Mouse (Mus musculus) C3H10T1/2 (cell line): ENCODE data around the gene Olfr1196. TPM values are rescaled to one million over a fixed set of nuclear protein-coding genes. Genes with fewer than 3 reads are reported as not detected.

Source experiments
- polyA plus RNA-seq, 2 experiments: library from polyadenylated mRNA; unstranded; fragments of >200 nt; fragmentation: generic; extraction: Trizol; gene quantifications; one replicate each; pipeline ENCODE4 v1.2.1; 2012; ENCODE audit warnings: missing spikeins in 2 of 2

The Olfr1196 gene
- not detected for polyA plus RNA-seq

DNA sequence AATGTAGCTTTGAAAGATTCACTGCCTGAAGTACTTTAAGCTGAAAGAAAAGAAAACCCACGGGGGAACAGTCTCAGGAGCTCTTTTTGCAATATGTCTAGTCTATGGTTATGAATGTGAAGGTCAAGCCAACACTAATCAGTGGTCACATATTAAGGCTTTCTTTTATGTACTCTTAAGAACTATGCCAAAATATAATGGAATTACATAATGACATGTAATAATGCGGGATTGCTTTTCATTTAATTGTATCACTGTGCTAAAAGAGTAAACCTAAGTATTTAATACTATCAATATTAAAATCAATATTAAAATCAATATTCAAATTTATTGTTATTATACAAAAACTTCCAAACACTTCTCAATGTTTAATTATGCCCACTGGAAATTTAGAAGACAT is at the start of gene Olfr1196:
Olfr1196 (minus strand) TSS at position 101 of the 400 bp plus-strand sequence.

DNA sequence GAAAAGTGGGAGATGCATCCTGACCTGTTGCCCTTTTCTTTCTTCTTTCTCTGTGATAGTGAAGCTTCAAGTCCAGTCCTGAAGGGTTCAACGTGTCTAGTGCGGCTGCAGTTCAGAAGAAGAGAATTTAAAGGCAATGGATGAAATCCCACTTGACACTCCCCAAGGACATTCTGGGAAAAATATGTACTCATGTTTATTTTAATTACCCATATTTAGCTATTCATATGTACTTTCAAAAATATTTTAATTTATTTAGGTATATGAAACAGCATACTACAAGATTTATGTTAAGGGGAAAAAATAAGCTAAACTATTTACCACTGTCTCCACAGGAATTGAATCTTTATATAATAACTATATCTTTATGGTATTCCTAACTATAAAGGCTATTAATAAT is 46.9 kb upstream of the Olfr1196 start, which contains the start of gene Olfr1198:
Olfr1198 (minus strand) TSS at position 101 of the 400 bp plus-strand sequence.

GRCm38 (mm10) chr2:88732266-88732665 is 27.9 kb upstream of the Olfr1196 start, which contains the start of gene Olfr1197:
TSS of gene Olfr1197 (minus strand) at chr2:88732366.

GRCm38 (mm10) chr2:88689087-88689486 is 15.3 kb downstream of the Olfr1196 start, which contains the start of gene Olfr1195:
TSS of gene Olfr1195 (minus strand) at chr2:88689187.

GRCm38 (mm10) chr2:88675328-88675727 is 29.1 kb downstream of the Olfr1196 start, which contains the start of gene Olfr1193:
TSS of gene Olfr1193 (plus strand) at chr2:88675628.

DNA sequence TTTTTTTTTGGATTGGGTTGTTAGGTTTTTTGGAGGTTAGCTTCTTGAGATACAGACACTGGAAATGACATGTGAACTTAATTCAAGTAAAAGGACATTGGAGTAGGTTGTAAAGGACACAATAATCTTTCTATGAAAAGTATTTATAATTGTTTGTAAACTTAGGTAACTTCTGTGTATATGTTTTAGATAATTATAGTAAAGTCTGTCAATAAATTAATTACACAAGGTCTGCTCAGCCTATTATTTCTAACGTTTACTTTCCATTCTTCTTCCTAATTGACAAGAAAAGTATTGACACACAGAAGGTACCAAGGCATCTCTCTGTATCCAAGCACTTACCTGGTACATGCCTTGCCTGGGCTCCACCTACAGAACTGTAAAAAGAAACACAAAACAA is 56.2 kb downstream of the Olfr1196 start, which contains the start of gene Olfr1192-ps1:
Olfr1192-ps1 (plus strand) TSS at position 301 of the 400 bp plus-strand sequence.

Other genes with a start within 250 kb of the Olfr1196 start
- not detected for gene Olfr1183, start 249.7 kb downstream of the Olfr1196 start, polyA plus RNA-seq
- not detected for gene Olfr1184, start 221.0 kb downstream of the Olfr1196 start, polyA plus RNA-seq
- gene Olfr1185-ps1, start 211.3 kb downstream of the Olfr1196 start, polyA plus RNA-seq, result not detected
- gene Olfr1186, start 186.0 kb downstream of the Olfr1196 start, polyA plus RNA-seq, result not detected
- not detected for gene Olfr1188, start 147.7 kb downstream of the Olfr1196 start, polyA plus RNA-seq
- not detected for gene Olfr1189, start 118.1 kb downstream of the Olfr1196 start, polyA plus RNA-seq
- gene Olfr1191-ps1, start 64.1 kb downstream of the Olfr1196 start, polyA plus RNA-seq, result not detected
- not detected for gene Olfr1192-ps1, start 56.1 kb downstream of the Olfr1196 start, polyA plus RNA-seq
- gene Olfr1193, start 29.0 kb downstream of the Olfr1196 start, polyA plus RNA-seq, result not detected
- gene Olfr1195, start 15.4 kb downstream of the Olfr1196 start, polyA plus RNA-seq, result not detected
- gene Olfr1197, start 27.8 kb upstream of the Olfr1196 start, polyA plus RNA-seq, result not detected
- not detected for gene Olfr1198, start 46.8 kb upstream of the Olfr1196 start, polyA plus RNA-seq
- gene Olfr1199, start 55.9 kb upstream of the Olfr1196 start, polyA plus RNA-seq, result not detected
- gene Olfr1200, start 65.9 kb upstream of the Olfr1196 start, polyA plus RNA-seq, result not detected
- gene Olfr1201, start 88.4 kb upstream of the Olfr1196 start, polyA plus RNA-seq, result not detected
- not detected for gene Olfr1202, start 109.9 kb upstream of the Olfr1196 start, polyA plus RNA-seq
- gene Olfr1205, start 125.1 kb upstream of the Olfr1196 start, polyA plus RNA-seq, result not detected
- not detected for gene Olfr1204, start 144.7 kb upstream of the Olfr1196 start, polyA plus RNA-seq
- gene Olfr1206, start 158.6 kb upstream of the Olfr1196 start, polyA plus RNA-seq, result not detected
- not detected for gene Olfr1208, start 197.7 kb upstream of the Olfr1196 start, polyA plus RNA-seq
- not detected for gene Olfr1209, start 210.6 kb upstream of the Olfr1196 start, polyA plus RNA-seq
- not detected for gene Olfr1211, start 233.5 kb upstream of the Olfr1196 start, polyA plus RNA-seq
- not detected for gene Olfr1212, start 249.4 kb upstream of the Olfr1196 start, polyA plus RNA-seq